Mouse (Mus musculus) central nervous system, embryonic 11.5 days (tissue): Measurements from ENCODE around the gene Gk5. TPM values are rescaled to one million over a fixed set of nuclear protein-coding genes. Genes with fewer than 3 reads are reported as not detected.

Experiments
- polyA plus RNA-seq: library from polyadenylated mRNA; depleted of rRNA; stranded (reverse); fragments of >200 nt; gene quantifications from 2 replicates; pipeline ENCODE4 v1.2.3, GENCODE M21; 2012; rRNA removed

Gk5 gene
- polyA plus RNA-seq: 3.0 and 5.4 TPM in 2 replicates

GRCm38 (mm10) chr9:96118861-96119772 is at the start of gene Gk5:
Gene Gk5, plus strand, starts transcription at chr9:96119362.

DNA sequence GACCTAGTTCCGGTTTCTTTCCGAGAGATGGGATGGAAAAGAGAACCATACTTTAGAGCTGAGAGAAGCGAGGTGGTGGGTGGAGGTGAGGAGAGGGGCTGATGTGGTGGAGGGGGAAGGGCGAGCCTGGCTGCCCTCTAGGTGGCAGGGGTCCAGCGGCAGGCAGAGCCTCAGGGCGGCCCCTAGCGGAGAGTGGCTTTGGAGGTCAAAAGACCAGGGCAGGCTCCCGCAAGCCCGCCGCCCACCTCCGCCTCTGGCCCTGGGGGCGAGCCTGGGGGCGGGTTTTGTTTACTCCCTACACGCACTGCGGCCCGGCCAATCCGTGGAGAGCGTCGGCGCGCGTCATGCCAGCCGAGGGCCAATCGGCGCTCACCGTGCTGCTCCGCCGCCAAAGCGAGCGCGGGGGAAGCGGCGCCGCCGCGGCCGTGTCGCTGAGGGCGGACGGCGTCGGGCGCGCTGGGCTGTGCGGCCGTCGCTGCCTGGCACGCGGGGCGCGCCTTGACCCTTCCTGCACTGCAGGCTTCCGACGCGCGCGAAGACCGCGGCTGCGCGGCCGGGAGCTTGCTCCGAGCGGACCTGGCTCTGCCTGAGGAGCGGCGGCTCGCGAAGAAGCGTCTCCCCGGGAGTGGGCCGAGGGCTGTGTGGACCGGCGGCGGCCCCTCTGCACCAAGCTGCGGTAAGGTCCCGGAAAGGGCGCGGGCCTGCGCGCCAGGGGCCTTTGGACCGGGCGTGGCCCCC is 76.9 kb downstream of the Gk5 start, which contains the start of gene Tfdp2:
Gene Tfdp2, plus strand, starts transcription at position 391 of the 738 bp plus-strand sequence.

Other genes with a start within 250 kb of the Gk5 start
- 12.6 and 17.0 TPM in 2 replicates for gene Xrn1, start 164.6 kb upstream of the Gk5 start, polyA plus RNA-seq
- gene Tfdp2, start 76.9 kb downstream of the Gk5 start, polyA plus RNA-seq: 43.0 and 47.2 TPM in 2 replicates
- 71.7 and 87.7 TPM in 2 replicates for gene Atp1b3, start 245.1 kb downstream of the Gk5 start, polyA plus RNA-seq